Mouse (Mus musculus) adrenal gland, postnatal 10 days (tissue): ENCODE measurements around the gene Herc3. TPM values are rescaled to one million over a fixed set of nuclear protein-coding genes. Genes with fewer than 3 reads are reported as not detected.
"Not testable (repeated sequence)": the region's sequence is repeated elsewhere in the genome, so short reads cannot be mapped to it uniquely, and the experiment has no call there.

Experiments used
- DNase-seq: peaks from one replicate; pipeline ENCODE4 v3.0.0; 2021; ENCODE audit warnings: mixed read lengths
- long read RNA-seq, 2 experiments: library from polyadenylated mRNA; stranded (forward); transcript quantifications; one replicate each; pipeline ENCODE4 v2.0.0; 2021
- total RNA-seq, 2 experiments: library from RNA; stranded (reverse); gene quantifications; 2 replicates each; pipeline ENCODE4 v1.2.3; 2021

Gene Herc3
- total RNA-seq, result 10 to 100 TPM; 45.0 to 76.2 TPM
- long read RNA-seq, experiment 1, partial matches to known transcripts, result 3 of 9 reads
- long read RNA-seq, experiment 1, other reads (novel, unspliced or antisense), result 6 of 9 reads
- long read RNA-seq, experiment 2, partial matches to known transcripts, result 1 of 11 reads
- long read RNA-seq, experiment 2, other reads (novel, unspliced or antisense), result 10 of 11 reads

GRCm38 (mm10) chr6:58831232-58832009, at the start of gene Herc3:
Gene Herc3 (plus strand): TSS chr6:58831465.
- peak; percentile 92 for DNase-seq

GRCm38 (mm10) chr6:58801394-58801793, 29.9 kb upstream of the Herc3 start:
- DNase-seq, result no peak

GRCm38 (mm10) chr6:58814381-58814780, 16.9 kb upstream of the Herc3 start:
- DNase-seq, result no peak

GRCm38 (mm10) chr6:58817037-58817436, 14.2 kb upstream of the Herc3 start:
- DNase-seq, result not testable (repeated sequence)

- DNase-seq, result no peak
Observed at GRCm38 (mm10) chr6:58825619-58826018, 5.6 kb upstream of the Herc3 start.

- DNase-seq, result no peak
Observed at GRCm38 (mm10) chr6:58826089-58826488, 5.2 kb upstream of the Herc3 start.

GRCm38 (mm10) chr6:58828582-58828981, 2.7 kb upstream of the Herc3 start:
- no peak for DNase-seq

GRCm38 (mm10) chr6:58830840-58831231, 429 bp upstream of the Herc3 start:
- no peak for DNase-seq

- DNase-seq, result no peak
Observed at GRCm38 (mm10) chr6:58832591-58833018, 1.3 kb downstream of the Herc3 start.

- no peak for DNase-seq
Observed at GRCm38 (mm10) chr6:58834470-58834869, 3.2 kb downstream of the Herc3 start.

- no peak for DNase-seq
Observed at GRCm38 (mm10) chr6:58835591-58835990, 4.3 kb downstream of the Herc3 start.

GRCm38 (mm10) chr6:58836476-58836875, 5.2 kb downstream of the Herc3 start:
- no peak for DNase-seq

- DNase-seq, result no peak
Observed at GRCm38 (mm10) chr6:58837917-58838316, 6.7 kb downstream of the Herc3 start.

- no peak for DNase-seq
Observed at GRCm38 (mm10) chr6:58841208-58841607, 9.9 kb downstream of the Herc3 start.

- DNase-seq, result no peak
Observed at GRCm38 (mm10) chr6:58842186-58842585, 10.9 kb downstream of the Herc3 start.

- DNase-seq, result no peak
Observed at GRCm38 (mm10) chr6:58843580-58843979, 12.3 kb downstream of the Herc3 start.

- DNase-seq, result no peak
Observed at GRCm38 (mm10) chr6:58844188-58844822, 13.0 kb downstream of the Herc3 start.

- DNase-seq, result no peak
Observed at GRCm38 (mm10) chr6:58846850-58847692, 15.8 kb downstream of the Herc3 start.

GRCm38 (mm10) chr6:58847836-58848235, 16.6 kb downstream of the Herc3 start:
- peak; percentile 61 for DNase-seq

GRCm38 (mm10) chr6:58849356-58849755, 18.1 kb downstream of the Herc3 start:
- no peak for DNase-seq

- DNase-seq, result no peak
Observed at GRCm38 (mm10) chr6:58855676-58856367, 24.6 kb downstream of the Herc3 start.

GRCm38 (mm10) chr6:58856494-58856893, 25.2 kb downstream of the Herc3 start:
- DNase-seq, result no peak
